Mouse (Mus musculus) cerebellum, adult 2 months (tissue): ENCODE measurements around the gene Erv3. TPM values are rescaled to one million over a fixed set of nuclear protein-coding genes. Genes with fewer than 3 reads are reported as not detected.

Experiments
- DNase-seq, 2 experiments: peaks; one replicate each; pipeline ENCODE4 v3.0.0; 2021
- H3K27ac ChIP-seq: fragments of 200-500 bp; 2 replicates; pipeline ENCODE4 v1.5.1; 2012; ENCODE audit warnings: low read length, control low read depth, inconsistent platforms; ENCODE audit not compliant: insufficient read depth
- H3K27me3 ChIP-seq: fragments of 200-500 bp; 2 replicates; pipeline ENCODE4 v1.6.1; 2012; ENCODE audit warnings: inconsistent platforms, mild to moderate bottlenecking, low read length, moderate library complexity; ENCODE audit not compliant: control insufficient read depth, insufficient read depth
- H3K4me1 ChIP-seq: fragments of 200-500 bp; 2 replicates; pipeline ENCODE4 v1.6.1; 2011; ENCODE audit warnings: low read length; ENCODE audit not compliant: control insufficient read depth, insufficient read depth
- H3K4me3 ChIP-seq: fragments of 200-500 bp; replicated peaks from 2 replicates; pipeline ENCODE3; 2011; ENCODE audit warnings: mild to moderate bottlenecking, low read depth, low read length, control low read depth; ENCODE audit not compliant: insufficient read depth
- CTCF ChIP-seq: fragments of 200-500 bp; IDR thresholded peaks from 2 replicates; pipeline ENCODE4 v1.5.1; 2011; ENCODE audit warnings: low read depth, mild to moderate bottlenecking, control low read depth, low read length, moderate library complexity, borderline replicate concordance; ENCODE audit not compliant: insufficient read depth
- POLR2A ChIP-seq: fragments of 200-500 bp; IDR thresholded peaks from 2 replicates; pipeline ENCODE4 v1.6.1; 2011; ENCODE audit warnings: low read length, control low read depth, borderline replicate concordance; ENCODE audit not compliant: insufficient read depth
- WGBS: fragments of 180-500 bp; shearing (Covaris S2); methylation state at CpG from one replicate; pipeline ENCODE4 v1.1.7; 2018; 5-methylcytosine and 5-hydroxymethylcytosine counted together
- polyA plus RNA-seq: library from polyadenylated mRNA; depleted of rRNA; stranded (reverse); fragments of >200 nt; gene quantifications from 2 replicates; pipeline ENCODE4 v1.2.3, GENCODE M21; 2012; rRNA removed

Gene Erv3
- polyA plus RNA-seq, 1 experiment: 0.54 TPM

DNA sequence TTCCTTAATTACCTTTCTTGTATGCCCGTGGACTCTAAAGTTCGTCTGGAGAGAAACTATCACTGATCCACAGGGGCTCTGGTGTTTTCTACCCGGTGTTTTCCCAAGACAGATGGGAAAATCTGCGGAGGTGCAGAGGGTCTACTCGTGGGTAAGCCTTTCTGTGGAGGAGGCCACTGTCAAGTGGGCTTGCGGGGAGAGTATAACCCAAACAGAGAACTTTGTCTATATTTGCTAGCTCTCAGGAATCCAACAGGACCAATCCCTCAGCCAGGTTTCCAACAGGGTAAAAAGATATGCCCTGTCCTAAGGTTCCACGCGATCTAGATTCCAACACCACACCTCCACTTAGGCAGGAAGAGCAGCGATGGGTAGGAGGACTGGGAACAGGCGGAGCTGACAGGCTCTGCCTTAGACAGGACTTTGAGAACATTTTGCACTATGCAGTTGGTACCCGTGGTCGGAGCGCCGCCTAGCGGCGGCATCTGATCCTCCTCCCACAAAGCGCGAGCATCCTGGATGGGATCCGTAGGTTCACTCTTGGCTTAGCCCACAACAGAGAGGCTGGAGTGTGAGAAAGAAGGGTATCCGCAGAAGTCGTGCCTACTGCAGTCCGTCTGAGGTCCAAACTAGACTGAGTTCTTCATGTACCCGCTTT, 46.9 kb downstream of the Erv3 start:
- H3K4me3 ChIP-seq: no peak overlapping the region
- 17% methylated on average over 23 of the region's 23 CpGs for WGBS
- DNase-seq: peak; percentile 37 to 47
- H3K4me1 ChIP-seq: no peaks in the 10 kb centered on the region
- no peak overlapping the region for H3K27ac ChIP-seq
- TF ChIP-seq CTCF (peak; percentile 74), POLR2A (no peak)
- no peaks in the 10 kb centered on the region; the same call in 1 of the 2 replicates for H3K27me3 ChIP-seq

- H3K27me3 ChIP-seq: no peaks in the 10 kb centered on the region; the same call in 1 of the 2 replicates
- WGBS: 88% methylated on average over 2 of the region's 2 CpGs
- no peak overlapping the region for H3K27ac ChIP-seq
- no peaks in the 10 kb centered on the region for H3K4me1 ChIP-seq
- DNase-seq: no peak
- no peak overlapping the region for H3K4me3 ChIP-seq
- TF ChIP-seq POLR2A (no peak), CTCF (no peak)
These were observed 47.9 kb downstream of the Erv3 start for GRCm38 (mm10) chr2:131811607-131812006.

GRCm38 (mm10) chr2:131808856-131809255, 50.7 kb downstream of the Erv3 start:
- 42% methylated on average over 7 of the region's 7 CpGs for WGBS

GRCm38 (mm10) chr2:131807660-131808059, 51.9 kb downstream of the Erv3 start:
- no peak for DNase-seq
- Histone ChIP-seq H3K4me3 (no peak overlapping the region), H3K27me3 (no peaks in the 10 kb centered on the region), H3K27ac (no peak overlapping the region), H3K4me1 (no peaks in the 10 kb centered on the region)
- TF ChIP-seq CTCF (0 out of 2 replicates have a peak, but pooled peaks have one; percentile 7), POLR2A (no peak)
- WGBS: 49% methylated on average over 11 of the region's 11 CpGs

More at GRCm38 (mm10) chr2:131808856-131809255, 50.7 kb downstream of the Erv3 start:
- Histone ChIP-seq H3K4me1 (no peaks in the 10 kb centered on the region), H3K27ac (no peak overlapping the region), H3K4me3 (no peak overlapping the region), H3K27me3 (no peaks in the 10 kb centered on the region)
- DNase-seq: no peak
- no peak for TF ChIP-seq CTCF
- TF ChIP-seq POLR2A: no peak

DNA sequence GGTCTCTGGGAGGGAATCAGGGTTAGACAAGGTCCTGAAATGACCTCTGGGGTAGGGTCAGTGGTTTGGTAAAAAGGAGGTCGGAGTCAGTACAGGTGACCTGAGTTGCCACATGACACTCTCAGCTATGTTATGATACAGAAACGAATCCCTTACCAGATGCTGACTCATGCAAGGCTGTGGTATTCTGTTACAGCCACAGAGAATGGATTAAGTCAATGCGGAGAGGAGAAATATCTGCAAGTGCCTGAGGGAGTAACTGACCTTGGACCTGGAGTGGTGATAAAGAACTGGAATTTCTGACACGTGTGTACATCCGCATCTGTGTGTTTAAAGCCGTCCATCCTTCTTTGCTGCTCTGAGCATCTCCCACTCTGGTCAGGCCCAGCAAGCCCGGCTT, 52.7 kb downstream of the Erv3 start:
- H3K27me3 ChIP-seq: no peaks in the 10 kb centered on the region
- no peak overlapping the region for H3K27ac ChIP-seq
- H3K4me1 ChIP-seq: no peaks in the 10 kb centered on the region
- TF ChIP-seq CTCF (no peak), POLR2A (no peak)
- no peak overlapping the region for H3K4me3 ChIP-seq
- no peak for DNase-seq
- 88% methylated on average over 7 of the region's 7 CpGs for WGBS

DNA sequence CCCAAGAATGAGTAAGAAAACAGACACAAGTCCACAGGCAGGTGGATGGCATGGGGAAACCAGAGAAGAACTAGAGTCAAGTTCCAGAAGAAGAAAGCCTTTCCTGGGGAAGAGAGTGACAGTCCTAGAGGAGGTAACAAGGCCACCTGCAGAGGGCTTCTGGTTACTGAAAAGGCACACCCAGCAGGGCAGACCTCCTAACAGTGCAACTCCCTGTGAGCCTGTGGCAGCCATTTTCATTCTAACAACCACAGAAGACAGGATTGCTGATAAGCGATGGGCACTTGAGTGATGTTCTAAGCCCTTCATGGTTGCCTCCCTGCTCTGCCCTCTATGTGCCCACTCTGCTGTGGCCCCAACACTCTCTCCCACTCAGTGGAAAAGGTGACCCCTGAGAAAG, 54.2 kb downstream of the Erv3 start:
- Histone ChIP-seq H3K27ac (no peak overlapping the region), H3K4me1 (no peaks in the 10 kb centered on the region), H3K4me3 (no peak overlapping the region), H3K27me3 (no peaks in the 10 kb centered on the region)
- 41% methylated on average over 1 of the region's 1 CpGs for WGBS
- no peak for DNase-seq
- TF ChIP-seq CTCF: no peak
- no peak for TF ChIP-seq POLR2A

- no peak for TF ChIP-seq POLR2A
- Histone ChIP-seq H3K4me3 (no peak overlapping the region), H3K27ac (no peak overlapping the region), H3K4me1 (no peaks in the 10 kb centered on the region), H3K27me3 (no peaks in the 10 kb centered on the region)
- 56% methylated on average over 3 of the region's 3 CpGs for WGBS
- no peak for DNase-seq
These were observed 55.7 kb downstream of the Erv3 start for GRCm38 (mm10) chr2:131803801-131804200.

Other genes with a start within 250 kb of the Erv3 start
- 570 and 571 TPM in 2 replicates for gene Prnp, start 50.2 kb upstream of the Erv3 start, polyA plus RNA-seq
- gene Prn, start 50.2 kb upstream of the Erv3 start, polyA plus RNA-seq: not detected in 2 replicates
- 0.31 and 0.35 TPM in 2 replicates for gene Prnd, start 91.1 kb upstream of the Erv3 start, polyA plus RNA-seq
- 35.8 and 44.7 TPM in 2 replicates for gene Rassf2, start 170.5 kb upstream of the Erv3 start, polyA plus RNA-seq